Mouse (Mus musculus): ENCODE data around the gene Lgr6.

DNA sequence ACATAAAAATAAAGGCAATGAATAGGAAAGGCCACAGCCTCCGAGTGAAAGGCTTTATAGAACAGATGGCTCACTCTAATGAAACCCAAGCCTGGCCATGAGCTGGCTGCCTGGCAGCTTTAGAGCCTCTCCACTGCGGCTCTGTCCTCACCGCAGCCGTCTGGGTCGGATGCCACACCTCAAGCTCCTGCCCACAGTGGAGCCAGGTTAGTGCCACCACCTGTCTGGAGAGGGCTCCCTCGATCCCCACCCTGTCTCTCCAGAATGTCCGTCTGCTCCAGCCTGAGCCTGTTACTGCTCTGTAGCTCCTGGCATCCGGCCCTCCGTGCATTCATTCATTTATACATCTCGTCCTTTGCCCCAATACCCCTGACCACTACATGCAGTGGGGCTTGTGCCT is 15.4 kb downstream of the Lgr6 start:
- no peak for TF ChIP-seq POLR2A (IDR thresholded peaks at IDR 0.05; ENCODE audit: low read depth, low read length)
- no peak for TF ChIP-seq CTCF (IDR thresholded peaks at IDR 0.05; ENCODE audit: extremely low read depth, insufficient read length, insufficient replicate concordance, low read depth, low read length)
